Mouse (Mus musculus): ENCODE data around the gene Jph3. TPM values are rescaled to one million over a fixed set of nuclear protein-coding genes. Genes with fewer than 3 reads are reported as not detected.

Gene Jph3
- polyA plus RNA-seq, 1 experiment from 2014 or later: 8.9 TPM

DNA sequence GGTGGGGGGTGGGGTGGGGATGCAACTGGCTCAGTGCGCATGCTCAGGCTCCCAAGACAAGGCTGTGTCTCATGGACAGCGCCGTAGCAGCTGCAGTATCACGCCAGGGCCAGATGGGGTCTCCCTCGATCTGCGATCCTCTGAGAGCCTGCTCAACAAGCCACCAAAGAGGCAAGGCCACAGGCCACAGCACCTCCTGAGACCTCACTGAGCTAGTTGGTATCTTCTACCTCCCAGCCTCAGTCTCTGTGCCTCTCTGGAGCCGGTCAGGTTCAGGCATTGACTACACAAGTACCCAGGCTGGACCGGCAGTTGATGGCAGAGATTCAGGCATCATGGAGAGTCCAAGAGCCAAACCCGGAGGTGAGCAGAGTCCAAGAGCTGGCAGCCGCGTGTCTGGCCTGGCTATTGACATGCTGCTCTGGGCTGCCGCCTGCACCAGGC lies 11.4 kb upstream of the Jph3 start:
- Histone ChIP-seq H3K4me3 (ENCODE audit: low read depth, low read length) (no peak overlapping the region), H3K27me3 (ENCODE audit: control insufficient read depth, insufficient read depth, low read length) (no peaks in the 10 kb centered on the region), H3K4me2 (ENCODE audit: low read depth, low read length, severe bottlenecking) (peak overlapping the region; percentile 34; the same call in 1 of the 2 replicates), H3K36me3 (ENCODE audit: control insufficient read depth, insufficient read depth, low read length) (no peaks in the 10 kb centered on the region), H3K9ac (ENCODE audit: low read length) (no peak overlapping the region; the same call in 1 of the 2 replicates), H3K4me1 (replicated peaks; ENCODE audit: control insufficient read depth, insufficient read depth, low read length) (0 out of 2 replicates have a peak, but pooled peaks cover 3% of the 10 kb centered on the region), H3K9me3 (ENCODE audit: control insufficient read depth, low read length) (no peaks in the 10 kb centered on the region), H3K27ac (ENCODE audit: low read depth, low read length) (no peak overlapping the region)
- 25% methylated on average over 12 of the region's 12 CpGs for WGBS
- ATAC-seq (replicated peaks; ENCODE audit: low FRiP score) (peak; percentile 90), DNase-seq (ENCODE audit: low spot score) (peak; percentile 95)

DNA sequence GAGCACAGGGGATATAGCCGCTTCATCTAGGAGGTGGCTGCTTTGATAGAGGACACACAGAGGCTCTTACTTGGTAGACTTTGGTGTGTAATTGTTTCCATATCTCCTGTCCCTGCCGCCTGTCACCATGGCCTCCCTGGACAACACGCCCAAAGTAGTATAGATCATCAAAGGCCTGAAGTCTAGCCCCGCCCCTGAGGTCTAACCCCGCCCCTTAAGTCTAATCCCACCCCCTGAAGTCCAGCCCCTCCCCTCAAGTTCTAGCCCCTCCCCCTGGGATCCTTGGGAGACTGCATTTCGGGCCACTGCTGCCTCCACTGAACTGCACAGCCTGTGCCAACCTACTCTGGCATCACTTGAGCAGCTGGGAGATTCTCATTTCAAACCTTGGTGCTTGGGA lies 10.5 kb upstream of the Jph3 start:
- ATAC-seq (replicated peaks; ENCODE audit: low FRiP score): no peak
- Histone ChIP-seq H3K27ac (ENCODE audit: low read depth, low read length) (no peak overlapping the region), H3K36me3 (ENCODE audit: control insufficient read depth, insufficient read depth, low read length) (no peaks in the 10 kb centered on the region), H3K4me2 (ENCODE audit: low read depth, low read length, severe bottlenecking) (no peak overlapping the region), H3K9me3 (ENCODE audit: control insufficient read depth, low read length) (no peaks in the 10 kb centered on the region), H3K4me1 (replicated peaks; ENCODE audit: control insufficient read depth, insufficient read depth, low read length) (0 out of 2 replicates have a peak, but pooled peaks cover 3% of the 10 kb centered on the region), H3K4me3 (ENCODE audit: low read depth, low read length) (no peak overlapping the region), H3K9ac (ENCODE audit: low read length) (no peak overlapping the region), H3K27me3 (ENCODE audit: control insufficient read depth, insufficient read depth, low read length) (no peaks in the 10 kb centered on the region)
- 59% methylated on average over 6 of the region's 6 CpGs for WGBS
- no peak for DNase-seq (ENCODE audit: low spot score)

DNA sequence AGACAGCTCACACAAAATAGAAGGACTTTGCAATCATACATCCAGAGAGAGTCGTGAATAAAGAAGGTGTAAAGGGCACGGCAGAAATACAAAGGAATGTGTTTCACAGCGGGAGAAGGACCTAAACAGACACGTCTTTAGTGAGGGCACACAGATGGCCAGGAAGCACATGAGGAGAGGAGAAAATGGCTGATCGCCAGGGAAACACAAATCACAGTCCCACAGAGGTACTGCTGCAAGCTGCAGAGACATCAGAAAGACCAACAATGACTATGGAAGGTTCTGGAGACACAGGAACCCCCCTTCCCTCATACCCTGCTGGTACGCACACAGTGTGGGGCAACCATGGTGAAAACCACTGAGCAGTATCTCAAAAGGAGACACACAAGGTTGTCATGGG lies 8.4 kb upstream of the Jph3 start:
- Histone ChIP-seq H3K4me2 (ENCODE audit: low read depth, low read length, severe bottlenecking) (no peak overlapping the region), H3K4me3 (ENCODE audit: low read depth, low read length) (no peak overlapping the region), H3K36me3 (ENCODE audit: control insufficient read depth, insufficient read depth, low read length) (no peaks in the 10 kb centered on the region), H3K9me3 (ENCODE audit: control insufficient read depth, low read length) (no peaks in the 10 kb centered on the region), H3K27ac (ENCODE audit: low read depth, low read length) (no peak overlapping the region), H3K4me1 (replicated peaks; ENCODE audit: control insufficient read depth, insufficient read depth, low read length) (0 out of 2 replicates have a peak, but pooled peaks cover 3% of the 10 kb centered on the region), H3K27me3 (ENCODE audit: control insufficient read depth, insufficient read depth, low read length) (no peaks in the 10 kb centered on the region), H3K9ac (ENCODE audit: low read length) (no peak overlapping the region)
- WGBS: 68% methylated on average over 6 of the region's 6 CpGs
- no peak for ATAC-seq (replicated peaks; ENCODE audit: low FRiP score)
- DNase-seq (ENCODE audit: low spot score): no peak

DNA sequence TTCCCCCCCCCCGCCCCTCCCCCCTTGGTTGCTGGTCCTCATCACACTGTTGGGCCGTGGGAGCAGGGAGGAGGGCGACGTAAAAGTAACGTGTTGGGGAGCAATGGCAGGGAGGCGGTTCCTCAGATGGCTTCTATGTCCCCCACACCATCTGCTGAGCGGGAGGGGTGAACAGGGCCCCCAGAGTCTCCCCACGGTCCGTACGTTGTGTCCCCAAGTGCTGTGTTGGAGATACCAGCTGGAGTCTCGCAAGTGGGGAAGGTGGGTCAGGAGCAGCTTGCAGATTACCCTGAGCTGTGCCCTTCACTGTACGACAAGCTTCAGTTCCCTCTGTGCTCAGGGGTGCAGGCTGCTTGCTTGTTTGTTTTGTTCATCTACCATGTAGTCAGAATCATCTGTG lies 5.6 kb upstream of the Jph3 start:
- Histone ChIP-seq H3K36me3 (ENCODE audit: control insufficient read depth, insufficient read depth, low read length) (no peaks in the 10 kb centered on the region), H3K27ac (ENCODE audit: low read depth, low read length) (no peak overlapping the region), H3K9me3 (ENCODE audit: control insufficient read depth, low read length) (no peaks in the 10 kb centered on the region), H3K4me3 (ENCODE audit: low read depth, low read length) (no peak overlapping the region), H3K9ac (ENCODE audit: low read length) (no peak overlapping the region), H3K4me1 (replicated peaks; ENCODE audit: control insufficient read depth, insufficient read depth, low read length) (no peaks in the 10 kb centered on the region), H3K27me3 (ENCODE audit: control insufficient read depth, insufficient read depth, low read length) (peaks cover 11% of the 10 kb centered on the region), H3K4me2 (ENCODE audit: low read depth, low read length, severe bottlenecking) (no peak overlapping the region)
- no peak for DNase-seq (ENCODE audit: low spot score)
- WGBS: 85% methylated on average over 12 of the region's 12 CpGs
- ATAC-seq (replicated peaks; ENCODE audit: low FRiP score): no peak

DNA sequence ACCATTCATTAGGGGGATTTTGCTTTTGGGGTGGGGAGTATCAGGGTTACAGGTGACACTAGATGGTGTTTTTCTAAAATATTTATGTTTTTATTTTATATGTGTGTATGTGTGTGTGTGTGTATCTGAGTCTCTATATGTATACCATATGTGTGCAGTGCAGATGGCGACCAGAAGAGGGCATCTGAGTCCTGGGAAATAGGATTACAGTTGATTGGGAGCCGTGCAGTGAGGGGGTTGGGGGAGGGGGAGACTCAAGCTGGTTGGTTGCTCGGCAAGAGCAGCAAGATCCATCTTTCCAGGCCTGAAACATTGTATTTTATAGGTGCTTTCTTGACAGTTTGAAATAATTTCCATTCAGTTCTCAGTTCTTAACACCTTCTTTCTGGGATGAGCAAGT lies 2.3 kb upstream of the Jph3 start:
- H3K36me3 ChIP-seq (ENCODE audit: control insufficient read depth, insufficient read depth, low read length): no peaks in the 10 kb centered on the region
- ATAC-seq (replicated peaks; ENCODE audit: low FRiP score): no peak
- 58% methylated on average over 3 of the region's 3 CpGs for WGBS

DNA sequence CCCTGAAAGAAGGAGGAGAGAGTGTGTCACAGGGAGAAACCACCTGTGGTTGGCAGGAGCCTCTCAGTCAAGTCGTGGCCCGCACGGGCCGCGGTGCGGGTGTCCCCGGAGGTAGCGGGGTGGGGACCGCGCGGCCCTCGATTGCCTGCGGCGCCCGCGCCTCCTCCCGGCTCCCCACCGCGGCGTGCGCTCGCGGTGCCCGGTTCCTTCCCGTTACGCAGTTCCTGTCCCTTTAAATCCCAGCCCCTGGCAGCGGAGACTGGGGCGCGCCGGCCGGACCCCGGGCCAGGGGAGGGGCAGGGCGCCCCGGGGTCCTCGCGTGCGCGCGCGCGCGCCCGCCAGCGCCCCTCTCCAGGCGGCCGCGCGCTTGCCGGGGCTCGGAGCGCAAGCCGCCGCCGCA lies 331 bp downstream of the Jph3 start:
- Histone ChIP-seq H3K9me3 (ENCODE audit: control insufficient read depth, low read length) (no peaks in the 10 kb centered on the region), H3K4me1 (replicated peaks; ENCODE audit: control insufficient read depth, insufficient read depth, low read length) (peaks cover 3% of the 10 kb centered on the region; the same call in 1 of the 2 replicates), H3K9ac (ENCODE audit: low read length) (peak overlapping the region; percentile 54), H3K36me3 (ENCODE audit: control insufficient read depth, insufficient read depth, low read length) (no peaks in the 10 kb centered on the region), H3K4me3 (ENCODE audit: low read depth, low read length) (peak overlapping the region; percentile 63), H3K4me2 (ENCODE audit: low read depth, low read length, severe bottlenecking) (peak overlapping the region; percentile 86), H3K27me3 (ENCODE audit: control insufficient read depth, insufficient read depth, low read length) (peaks cover 51% of the 10 kb centered on the region), H3K27ac (ENCODE audit: low read depth, low read length) (no peak overlapping the region)
- WGBS: under 1% methylated on average over 35 of the region's 54 CpGs
- DNase-seq (ENCODE audit: low spot score) (peak; percentile 67), ATAC-seq (replicated peaks; ENCODE audit: low FRiP score) (no peak)

More for the DNA sequence above, 2.3 kb upstream of the Jph3 start:
- DNase-seq (ENCODE audit: low spot score): no peak
- Histone ChIP-seq H3K4me1 (replicated peaks; ENCODE audit: control insufficient read depth, insufficient read depth, low read length) (peaks cover 3% of the 10 kb centered on the region; the same call in 1 of the 2 replicates), H3K27ac (ENCODE audit: low read depth, low read length) (no peak overlapping the region), H3K4me3 (ENCODE audit: low read depth, low read length) (no peak overlapping the region), H3K9me3 (ENCODE audit: control insufficient read depth, low read length) (no peaks in the 10 kb centered on the region), H3K9ac (ENCODE audit: low read length) (no peak overlapping the region), H3K27me3 (ENCODE audit: control insufficient read depth, insufficient read depth, low read length) (peaks cover 42% of the 10 kb centered on the region), H3K4me2 (ENCODE audit: low read depth, low read length, severe bottlenecking) (no peak overlapping the region)

DNA sequence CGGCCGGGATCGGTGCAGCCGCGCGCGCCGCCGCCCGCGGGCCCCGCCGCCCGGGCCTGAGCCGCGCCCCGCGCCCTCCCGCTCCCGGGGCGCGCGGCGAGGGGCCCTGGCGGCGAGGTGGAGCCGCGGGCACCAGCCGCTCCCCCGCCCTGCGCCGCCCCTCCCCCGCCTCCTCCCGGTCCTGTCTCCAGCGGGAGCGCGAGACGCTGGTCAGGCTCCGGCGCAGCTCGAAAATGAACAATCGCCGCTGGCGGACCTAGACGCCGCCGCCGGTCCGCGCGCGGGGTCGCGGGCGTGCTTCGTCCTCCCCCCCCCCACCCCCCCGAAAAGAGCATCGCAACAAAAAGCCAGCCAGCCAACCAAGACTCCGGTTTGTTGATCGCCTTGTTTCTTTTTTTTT lies 747 bp downstream of the Jph3 start:
- DNase-seq (ENCODE audit: low spot score): peak; percentile 75
- ATAC-seq (replicated peaks; ENCODE audit: low FRiP score): no peak
- no peak overlapping the region for H3K27ac ChIP-seq (ENCODE audit: low read depth, low read length)

DNA sequence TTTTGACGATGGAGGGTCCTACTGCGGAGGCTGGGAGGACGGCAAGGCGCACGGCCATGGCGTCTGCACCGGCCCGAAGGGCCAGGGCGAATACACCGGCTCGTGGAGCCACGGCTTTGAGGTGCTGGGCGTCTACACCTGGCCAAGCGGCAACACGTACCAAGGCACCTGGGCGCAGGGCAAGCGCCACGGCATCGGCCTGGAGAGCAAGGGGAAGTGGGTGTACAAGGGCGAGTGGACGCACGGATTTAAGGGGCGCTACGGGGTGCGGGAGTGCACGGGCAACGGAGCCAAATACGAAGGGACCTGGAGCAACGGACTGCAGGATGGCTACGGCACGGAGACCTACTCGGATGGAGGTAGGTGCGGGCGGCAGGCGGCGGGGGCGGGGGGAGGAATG lies 1.2 kb downstream of the Jph3 start:
- Histone ChIP-seq H3K9me3 (ENCODE audit: control insufficient read depth, low read length) (no peaks in the 10 kb centered on the region), H3K27me3 (ENCODE audit: control insufficient read depth, insufficient read depth, low read length) (peaks cover 51% of the 10 kb centered on the region)
- DNase-seq (ENCODE audit: low spot score): peak; percentile 57

More for the DNA sequence above, 747 bp downstream of the Jph3 start:
- no peaks in the 10 kb centered on the region for H3K9me3 ChIP-seq (ENCODE audit: control insufficient read depth, low read length)
- H3K4me2 ChIP-seq (ENCODE audit: low read depth, low read length, severe bottlenecking): peak overlapping the region; percentile 86
- H3K36me3 ChIP-seq (ENCODE audit: control insufficient read depth, insufficient read depth, low read length): no peaks in the 10 kb centered on the region
- H3K27me3 ChIP-seq (ENCODE audit: control insufficient read depth, insufficient read depth, low read length): peaks cover 51% of the 10 kb centered on the region
- H3K4me3 ChIP-seq (ENCODE audit: low read depth, low read length): peak overlapping the region; percentile 63
- H3K4me1 ChIP-seq (replicated peaks; ENCODE audit: control insufficient read depth, insufficient read depth, low read length): peaks cover 3% of the 10 kb centered on the region; the same call in 1 of the 2 replicates
- under 1% methylated on average over 29 of the region's 60 CpGs for WGBS
- H3K9ac ChIP-seq (ENCODE audit: low read length): peak overlapping the region; percentile 54

DNA sequence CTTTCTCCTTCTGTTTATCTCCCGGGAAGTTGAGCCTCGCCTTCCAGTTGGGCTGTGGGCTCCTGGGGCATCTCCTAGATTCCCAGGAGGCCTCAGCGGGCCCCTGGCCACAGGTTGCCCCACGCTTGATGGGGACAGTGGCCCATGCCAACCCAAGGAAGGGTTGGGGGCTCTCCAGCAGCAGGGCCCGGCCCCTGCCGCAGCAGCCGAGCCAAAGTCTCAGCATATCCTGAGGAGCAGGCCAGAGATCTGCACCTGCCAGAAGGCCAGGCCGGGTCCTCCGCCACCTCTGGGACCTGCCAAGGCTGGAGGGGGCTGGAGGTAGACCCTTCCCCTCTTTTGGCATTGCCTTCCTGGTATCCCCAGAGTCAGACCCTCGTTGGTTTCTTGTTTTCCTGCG lies 1.6 kb downstream of the Jph3 start:
- DNase-seq (ENCODE audit: low spot score) (no peak), ATAC-seq (replicated peaks; ENCODE audit: low FRiP score) (no peak; the same call in 1 of the 2 replicates)
- H3K9ac ChIP-seq (ENCODE audit: low read length): peak overlapping the region; percentile 54
- H3K4me1 ChIP-seq (replicated peaks; ENCODE audit: control insufficient read depth, insufficient read depth, low read length): peaks cover 3% of the 10 kb centered on the region; the same call in 1 of the 2 replicates
- no peak overlapping the region for H3K27ac ChIP-seq (ENCODE audit: low read depth, low read length)
- 2% methylated on average over 10 of the region's 11 CpGs for WGBS
- H3K27me3 ChIP-seq (ENCODE audit: control insufficient read depth, insufficient read depth, low read length): peaks cover 51% of the 10 kb centered on the region
- peak overlapping the region; percentile 63 for H3K4me3 ChIP-seq (ENCODE audit: low read depth, low read length)
- no peaks in the 10 kb centered on the region for H3K36me3 ChIP-seq (ENCODE audit: control insufficient read depth, insufficient read depth, low read length)
- H3K4me2 ChIP-seq (ENCODE audit: low read depth, low read length, severe bottlenecking): peak overlapping the region; percentile 86
- H3K9me3 ChIP-seq (ENCODE audit: control insufficient read depth, low read length): no peaks in the 10 kb centered on the region

More for the DNA sequence above, 1.2 kb downstream of the Jph3 start:
- Histone ChIP-seq H3K4me2 (ENCODE audit: low read depth, low read length, severe bottlenecking) (peak overlapping the region; percentile 86), H3K36me3 (ENCODE audit: control insufficient read depth, insufficient read depth, low read length) (no peaks in the 10 kb centered on the region), H3K4me3 (ENCODE audit: low read depth, low read length) (peak overlapping the region; percentile 63), H3K4me1 (replicated peaks; ENCODE audit: control insufficient read depth, insufficient read depth, low read length) (peaks cover 3% of the 10 kb centered on the region; the same call in 1 of the 2 replicates), H3K9ac (ENCODE audit: low read length) (peak overlapping the region; percentile 54), H3K27ac (ENCODE audit: low read depth, low read length) (no peak overlapping the region)
- 0 out of 2 replicates have a peak, but pooled peaks have one; percentile 12 for ATAC-seq (replicated peaks; ENCODE audit: low FRiP score)
- WGBS: under 1% methylated on average over 37 of the region's 37 CpGs

All from forebrain, embryonic 11.5 days (tissue).